Mouse (Mus musculus) heart, adult 2 months (tissue): ENCODE measurements around the gene Tfb2m.

ENCODE experiments used
- CTCF ChIP-seq: fragments of 200-600 bp; IDR thresholded peaks from 2 replicates; pipeline ENCODE4 v1.8.1; 2022; ENCODE audit warnings: antibody characterized with exemption, mild to moderate bottlenecking, moderate library complexity
- EP300 ChIP-seq: fragments of 200-500 bp; IDR thresholded peaks from 2 replicates; pipeline ENCODE4 v1.6.1; 2011; ENCODE audit warnings: low read depth, low read length, control low read depth; ENCODE audit not compliant: insufficient read depth
- POLR2A ChIP-seq: fragments of 200-500 bp; IDR thresholded peaks from 2 replicates; pipeline ENCODE4 v1.6.1; 2011; ENCODE audit warnings: mild to moderate bottlenecking, low read depth, low read length, control low read depth; ENCODE audit not compliant: insufficient read depth

- no peak for TF ChIP-seq CTCF
- no peak for TF ChIP-seq EP300
- TF ChIP-seq POLR2A, result no peak
Observed at GRCm38 (mm10) chr1:179487990-179488389, 58.1 kb downstream of the Tfb2m start.
